Mouse (Mus musculus) kidney, adult 8-10 months (tissue): ENCODE data around the gene Cyp1a2.
"Not testable (repeated sequence)": the region's sequence is repeated elsewhere in the genome, so short reads cannot be mapped to it uniquely, and the experiment has no call there.

Experiments used
- DNase-seq, 2 experiments: peaks; one replicate each; pipeline ENCODE4 v3.0.0; 2022

Gene Cyp1a2

GRCm38 (mm10) chr9:57683520-57683919 lies at the start of gene Cyp1a2:
TSS of gene Cyp1a2 (minus strand) at chr9:57683703.
- no peak for DNase-seq

- no peak for DNase-seq
Observed at GRCm38 (mm10) chr9:57728312-57728711, 44.8 kb upstream of the Cyp1a2 start.

- DNase-seq: no peak
Observed at GRCm38 (mm10) chr9:57724701-57725100, 41.2 kb upstream of the Cyp1a2 start.

- DNase-seq: no peak
Observed at GRCm38 (mm10) chr9:57723796-57724195, 40.3 kb upstream of the Cyp1a2 start.

- DNase-seq: peak; percentile 70 to 82
Observed at GRCm38 (mm10) chr9:57723315-57723715, 39.8 kb upstream of the Cyp1a2 start.

- no peak for DNase-seq
Observed at GRCm38 (mm10) chr9:57722371-57722770, 38.9 kb upstream of the Cyp1a2 start.

GRCm38 (mm10) chr9:57720736-57721135 lies 37.2 kb upstream of the Cyp1a2 start:
- DNase-seq: no peak

GRCm38 (mm10) chr9:57718408-57718807 lies 34.9 kb upstream of the Cyp1a2 start:
- DNase-seq: peak in 1 of 2 experiments; percentile 39

GRCm38 (mm10) chr9:57712194-57712593 lies 28.7 kb upstream of the Cyp1a2 start:
- no peak for DNase-seq

- DNase-seq: not testable (repeated sequence)
Observed at GRCm38 (mm10) chr9:57710214-57710613, 26.7 kb upstream of the Cyp1a2 start.

- no peak for DNase-seq
Observed at GRCm38 (mm10) chr9:57708720-57709274, 25.3 kb upstream of the Cyp1a2 start.

- DNase-seq: peak; percentile 85 to 92
Observed at GRCm38 (mm10) chr9:57708068-57708719, 24.7 kb upstream of the Cyp1a2 start, which contains the start of gene Edc3. TSS of gene Edc3 (plus strand) at chr9:57708540.

GRCm38 (mm10) chr9:57706496-57706895 lies 23.0 kb upstream of the Cyp1a2 start:
- no peak for DNase-seq

GRCm38 (mm10) chr9:57698466-57699150 lies 15.1 kb upstream of the Cyp1a2 start:
- DNase-seq: no peak

- DNase-seq: no peak
Observed at GRCm38 (mm10) chr9:57697380-57697779, 13.9 kb upstream of the Cyp1a2 start.

GRCm38 (mm10) chr9:57696380-57697285 lies 13.1 kb upstream of the Cyp1a2 start:
- peak; percentile 38 to 61 for DNase-seq

- no peak for DNase-seq
Observed at GRCm38 (mm10) chr9:57694108-57694507, 10.6 kb upstream of the Cyp1a2 start.

GRCm38 (mm10) chr9:57688606-57689005 lies 5.1 kb upstream of the Cyp1a2 start:
- DNase-seq: no peak

GRCm38 (mm10) chr9:57688158-57688557 lies 4.7 kb upstream of the Cyp1a2 start:
- peak; percentile 47 to 57 for DNase-seq

GRCm38 (mm10) chr9:57687751-57688150 lies 4.2 kb upstream of the Cyp1a2 start, which contains the start of gene Cyp1a1:
TSS of gene Cyp1a1 (plus strand) at chr9:57687928.
- no peak for DNase-seq

- no peak for DNase-seq
Observed at GRCm38 (mm10) chr9:57686011-57686410, 2.5 kb upstream of the Cyp1a2 start.

GRCm38 (mm10) chr9:57681411-57681810 lies 2.1 kb downstream of the Cyp1a2 start:
- peak in 1 of 2 experiments; percentile 41 for DNase-seq

GRCm38 (mm10) chr9:57671500-57671899 lies 12.0 kb downstream of the Cyp1a2 start:
- no peak for DNase-seq
